Mouse (Mus musculus) layer of hippocampus, postnatal 14 days (tissue): Measurements from ENCODE around the gene Gna12. TPM values are rescaled to one million over a fixed set of nuclear protein-coding genes. Genes with fewer than 3 reads are reported as not detected.

Experiments used
- DNase-seq, 2 experiments: peaks; one replicate each; pipeline ENCODE4 v3.0.0; 2021 to 2022; ENCODE audit warnings: low spot score in 2 of 2, mixed read lengths in 1 of 2
- total RNA-seq, 2 experiments: library from RNA; stranded (reverse); gene quantifications; 2 replicates each; pipeline ENCODE4 v1.2.3; 2021

Gene Gna12
- total RNA-seq, 2 experiments from 2014 or later = 88.7 to 96.0 TPM

- no peak for DNase-seq
Measured at GRCm38 (mm10) chr5:140720773-140721172, 109.5 kb downstream of the Gna12 start.

- no peak for DNase-seq
Measured at GRCm38 (mm10) chr5:140711040-140711439, 119.2 kb downstream of the Gna12 start.

GRCm38 (mm10) chr5:140710315-140710714 lies 119.9 kb downstream of the Gna12 start:
- DNase-seq = no peak

Other genes with a start within 250 kb of the Gna12 start
- 10 to 100 TPM; 35.8 to 39.7 TPM for gene Lfng, start 223.1 kb downstream of the Gna12 start, total RNA-seq
- gene Ttyh3, start 181.4 kb downstream of the Gna12 start, total RNA-seq = 100 to 1,000 TPM; 357 to 365 TPM
- gene Iqce, start 128.1 kb downstream of the Gna12 start, total RNA-seq = 10 to 100 TPM; 43.3 to 53.8 TPM
- 10 to 100 TPM; 26.5 to 26.9 TPM for gene Brat1, start 125.4 kb downstream of the Gna12 start, total RNA-seq
- gene Amz1, start 106.3 kb downstream of the Gna12 start, total RNA-seq = 10 to 100 TPM; 23.9 to 24.1 TPM
- gene Card11, start 170.2 kb upstream of the Gna12 start, total RNA-seq = under 1 TPM; 0.21 to 0.39 TPM